Comparison of ENCODE assay signal across 30 mouse cellular contexts in the genomic region with DNA sequence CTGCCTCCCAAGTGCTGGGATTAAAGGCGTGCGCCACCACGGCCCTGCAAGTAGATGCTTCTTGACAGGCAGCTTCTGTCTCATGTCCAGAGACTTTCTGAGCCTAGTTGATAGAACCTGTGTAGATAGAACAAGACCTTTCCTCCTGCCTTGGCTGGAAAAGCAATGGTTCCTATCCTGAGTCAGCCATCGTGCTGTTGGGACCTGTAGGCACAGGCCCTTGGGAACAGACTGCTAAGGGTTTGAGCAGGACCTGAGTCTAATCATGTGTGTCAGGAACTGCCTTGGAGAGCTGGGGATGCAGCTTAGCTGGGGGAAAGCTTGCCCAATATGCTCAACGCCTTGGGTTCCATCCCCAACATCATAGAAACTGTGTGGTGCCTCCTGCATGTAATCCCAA. TPM values are rescaled to one million over a fixed set of nuclear protein-coding genes. Genes with fewer than 3 reads are reported as not detected.
DNase-seq lines count a peak whose midpoint lies in the region; ATAC-seq and TF ChIP-seq lines count a peak whose summit lies in the region.
"Had no signal": no experiment of that assay in that cellular context is flagged by ENCODE, and none has a peak within 500 bp of the region (broad histone marks: within the 10 kb centered on the region; RNA-seq: fewer than 3 reads in every experiment).

No protein-coding gene starts in this region.

- peaks cover 19% of the 10 kb centered on the region for H3K36me3 ChIP-seq in heart, embryonic 13.5 days
- peaks cover 4% of the 10 kb centered on the region; the same call in 1 of the 2 replicates for H3K36me3 ChIP-seq in heart, embryonic 11.5 days (ENCODE audit: control insufficient read depth, insufficient read depth, low read length)
- peaks cover 11% of the 10 kb centered on the region for H3K36me3 ChIP-seq in lung, embryonic 15.5 days

- TF ChIP-seq POLR2A in cerebellum, adult 2 months (IDR thresholded peaks at IDR 0.05; ENCODE audit: borderline replicate concordance, insufficient read depth, low read length) = no peak

- DNase-seq in adrenal gland, adult (ENCODE audit: inconsistent age in 2 of 2, low spot score in 1 of 2) = peak; percentile 19 to 54
- no peak for DNase-seq in adrenal gland, adult 18-20 months (ENCODE audit: low spot score in 2 of 2)
- DNase-seq in lung, adult 18-20 months = no peak
- no peak for DNase-seq in cerebellum, adult 2 months
- DNase-seq: adrenal gland, adult 8-10 months; cerebellum, adult 18-20 months; cerebellum, postnatal 25 days; kidney, postnatal 36 days; layer of hippocampus, postnatal 36 days; right cerebral cortex, adult 18-20 months; right cerebral cortex, postnatal 4 days; thymus, postnatal 25 days had no signal

- H3K4me1 ChIP-seq in heart, embryonic 13.5 days = peaks cover 71% of the 10 kb centered on the region
- peaks cover 12% of the 10 kb centered on the region for H3K4me1 ChIP-seq in heart, embryonic 11.5 days (ENCODE audit: control insufficient read depth, insufficient read depth, low read length)
- peaks cover 52% of the 10 kb centered on the region for H3K4me1 ChIP-seq in lung, embryonic 15.5 days
- H3K4me1 ChIP-seq in cerebellum, adult 2 months (ENCODE audit: control insufficient read depth, insufficient read depth, low read length) = peaks cover 7% of the 10 kb centered on the region; the same call in 1 of the 2 replicates

- TF ChIP-seq CTCF in cerebellum, adult 2 months (IDR thresholded peaks at IDR 0.05; ENCODE audit: borderline replicate concordance, insufficient read depth, low read depth, low read length) = no peak

- H3K27me3 ChIP-seq in heart, embryonic 13.5 days (replicated peaks) = no peaks in the 10 kb centered on the region
- H3K27me3 ChIP-seq in heart, embryonic 11.5 days (ENCODE audit: control insufficient read depth, insufficient read depth, low read length) = no peaks in the 10 kb centered on the region
- H3K27me3 ChIP-seq in lung, embryonic 15.5 days = no peaks in the 10 kb centered on the region
- no peaks in the 10 kb centered on the region for H3K27me3 ChIP-seq in cerebellum, adult 2 months (ENCODE audit: control insufficient read depth, insufficient read depth, low read length)
- H3K27me3 ChIP-seq: embryonic facial prominence, embryonic 12.5 days; forebrain, embryonic 12.5 days; limb, embryonic 12.5 days; midbrain, embryonic 12.5 days; neural tube, embryonic 15.5 days; Patski had no signal

- 92% methylated on average over 5 of the region's 5 CpGs for WGBS in heart, embryonic 13.5 days
- 92% methylated on average over 5 of the region's 5 CpGs for WGBS in heart, embryonic 11.5 days (ENCODE audit: insufficient replicate concordance)
- WGBS in lung, embryonic 15.5 days = 86% methylated on average over 5 of the region's 5 CpGs
- 92% methylated on average over 5 of the region's 5 CpGs for WGBS in cerebellum, adult 2 months

- no peak overlapping the region for H3K4me3 ChIP-seq in heart, embryonic 13.5 days
- no peak overlapping the region for H3K4me3 ChIP-seq in heart, embryonic 11.5 days (ENCODE audit: low read depth, low read length)
- no peak overlapping the region for H3K4me3 ChIP-seq in lung, embryonic 15.5 days
- H3K4me3 ChIP-seq in cerebellum, adult 2 months (replicated peaks; ENCODE audit: insufficient read depth, low read depth, low read length) = no peak overlapping the region
- H3K4me3 ChIP-seq: embryonic facial prominence, embryonic 12.5 days; forebrain, embryonic 12.5 days; limb, embryonic 12.5 days; neural tube, embryonic 15.5 days had no signal

- no peak overlapping the region for H3K4me2 ChIP-seq in heart, embryonic 13.5 days
- no peak overlapping the region for H3K4me2 ChIP-seq in heart, embryonic 11.5 days
- H3K4me2 ChIP-seq in lung, embryonic 15.5 days = no peak overlapping the region

- no peak for ATAC-seq in heart, embryonic 13.5 days (ENCODE audit: extremely low read depth, insufficient number of reproducible peaks, low FRiP score, low TSS enrichment)
- no peak for ATAC-seq in heart, embryonic 11.5 days (replicated peaks; ENCODE audit: insufficient number of reproducible peaks, low FRiP score, low TSS enrichment)
- ATAC-seq in lung, embryonic 15.5 days (ENCODE audit: borderline replicate concordance, extremely low read depth, low FRiP score, low TSS enrichment) = no peak
- ATAC-seq: hindbrain, embryonic 16.5 days; intestine, embryonic 16.5 days; lung, postnatal 0 days; Patski had no signal

- no peak overlapping the region for H3K9ac ChIP-seq in heart, embryonic 13.5 days
- no peak overlapping the region for H3K9ac ChIP-seq in heart, embryonic 11.5 days (ENCODE audit: low read depth, low read length)
- H3K9ac ChIP-seq in lung, embryonic 15.5 days = no peak overlapping the region
- H3K9ac ChIP-seq: embryonic facial prominence, embryonic 12.5 days; forebrain, embryonic 12.5 days; limb, embryonic 12.5 days; midbrain, embryonic 12.5 days; neural tube, embryonic 15.5 days had no signal

- H3K27ac ChIP-seq in heart, embryonic 13.5 days (replicated peaks) = peak overlapping the region; percentile 85
- no peak overlapping the region for H3K27ac ChIP-seq in heart, embryonic 11.5 days (ENCODE audit: low read depth, low read length)
- H3K27ac ChIP-seq in lung, embryonic 15.5 days = peak overlapping the region; percentile 34
- no peak overlapping the region for H3K27ac ChIP-seq in cerebellum, adult 2 months (ENCODE audit: insufficient read depth, low read length)
- H3K27ac ChIP-seq: macrophage had no signal

- H3K9me3 ChIP-seq in heart, embryonic 13.5 days = no peaks in the 10 kb centered on the region
- H3K9me3 ChIP-seq in heart, embryonic 11.5 days (replicated peaks; ENCODE audit: control insufficient read depth, low read length) = no peaks in the 10 kb centered on the region
- H3K9me3 ChIP-seq in lung, embryonic 15.5 days = no peaks in the 10 kb centered on the region
- H3K9me3 ChIP-seq: embryonic facial prominence, embryonic 12.5 days; forebrain, embryonic 12.5 days; hindbrain, embryonic 10.5 days; limb, embryonic 12.5 days; midbrain, embryonic 12.5 days; neural tube, embryonic 15.5 days had no signal

RNA-seq across cellular contexts. Expression of a gene that starts 35.9 kb away (rescaled TPM):
- 10 to 100 TPM; 18.1 to 18.6 TPM for total RNA-seq in adrenal gland, adult 18-20 months (2021)
- polyA plus RNA-seq in heart, embryonic 13.5 days (2015; fragmentation: Nextera tagmentation; extraction: Ambion mirVana) = 16.8 and 20.0 TPM in 2 replicates
- 15.2 and 16.7 TPM in 2 replicates for polyA plus RNA-seq in heart, embryonic 11.5 days (2014; fragmentation: Nextera tagmentation; extraction: Ambion mirVana)
- 20.9 and 22.1 TPM in 2 replicates for polyA plus RNA-seq in lung, embryonic 15.5 days (2015; fragmentation: Nextera tagmentation; extraction: Ambion mirVana)
- polyA plus RNA-seq in cerebellum, adult 2 months (2012; rRNA removed) = 24.3 and 25.3 TPM in 2 replicates

RNA-seq across cellular contexts. Expression of a gene that starts 47.6 kb away (rescaled TPM):
- total RNA-seq in adrenal gland, adult 18-20 months (2021) = 1 to 10 TPM in 1 of 2 experiments, not detected in 1; 2.7 TPM
- polyA plus RNA-seq in heart, embryonic 13.5 days (2015; fragmentation: Nextera tagmentation; extraction: Ambion mirVana) = 0.60 TPM in 1 of 2 replicates, not detected in the other
- not detected in 2 replicates for polyA plus RNA-seq in heart, embryonic 11.5 days (2014; fragmentation: Nextera tagmentation; extraction: Ambion mirVana)
- 1.3 TPM in 1 of 2 replicates, not detected in the other for polyA plus RNA-seq in lung, embryonic 15.5 days (2015; fragmentation: Nextera tagmentation; extraction: Ambion mirVana)
- polyA plus RNA-seq in cerebellum, adult 2 months (2012; rRNA removed) = 0.82 and 1.1 TPM in 2 replicates
- total RNA-seq: granulocyte monocyte progenitor cell, adult 5-6 weeks had no signal
- polyA plus RNA-seq: embryonic facial prominence, embryonic 12.5 days; forebrain, embryonic 12.5 days; hindbrain, embryonic 10.5 days; hindbrain, embryonic 16.5 days; intestine, embryonic 16.5 days; kidney, embryonic 14.5 days; limb, embryonic 12.5 days; liver, embryonic 11.5 days; lung, postnatal 0 days; macrophage; neural tube, embryonic 15.5 days; stomach, embryonic 14.5 days had no signal

RNA-seq across cellular contexts. Expression of a gene that starts 52.0 kb away (rescaled TPM):
- total RNA-seq in adrenal gland, adult 18-20 months (2021) = 100 to 1,000 TPM; 331 to 339 TPM
- 218 and 286 TPM in 2 replicates for polyA plus RNA-seq in heart, embryonic 13.5 days (2015; fragmentation: Nextera tagmentation; extraction: Ambion mirVana)
- 312 and 348 TPM in 2 replicates for polyA plus RNA-seq in heart, embryonic 11.5 days (2014; fragmentation: Nextera tagmentation; extraction: Ambion mirVana)
- polyA plus RNA-seq in lung, embryonic 15.5 days (2015; fragmentation: Nextera tagmentation; extraction: Ambion mirVana) = 554 and 556 TPM in 2 replicates
- polyA plus RNA-seq in cerebellum, adult 2 months (2012; rRNA removed) = 179 and 186 TPM in 2 replicates

Comparison
In these comparisons a context has a peak if more than half of its experiments do, and no peak if none do; other contexts are left out.
1. DNase-seq: peak in adrenal gland, adult (2 of 2); none in adrenal gland, adult 18-20 months (0 of 2), lung, adult 18-20 months (0 of 2) and cerebellum, adult 2 months (0 of 2).
2. H3K27ac ChIP-seq: peak in heart, embryonic 13.5 days (single experiment) and lung, embryonic 15.5 days (single experiment); none in heart, embryonic 11.5 days (single experiment) and cerebellum, adult 2 months (single experiment).